Mouse (Mus musculus) frontal cortex, postnatal 36 days (tissue): Measurements from ENCODE around the gene Tymp.

Experiments
- DNase-seq, 2 experiments: peaks; one replicate each; pipeline ENCODE4 v3.0.0; 2022; ENCODE audit warnings: low spot score in 2 of 2

The Tymp gene

GRCm38 (mm10) chr15:89376957-89377356 is at the start of gene Tymp:
Tymp (minus strand) TSS chr15:89377039.
- no peak for DNase-seq

GRCm38 (mm10) chr15:89425711-89426121 is 48.9 kb upstream of the Tymp start, which contains the start of gene Cpt1b:
Cpt1b (minus strand) TSS chr15:89425863.
- no peak for DNase-seq

DNA sequence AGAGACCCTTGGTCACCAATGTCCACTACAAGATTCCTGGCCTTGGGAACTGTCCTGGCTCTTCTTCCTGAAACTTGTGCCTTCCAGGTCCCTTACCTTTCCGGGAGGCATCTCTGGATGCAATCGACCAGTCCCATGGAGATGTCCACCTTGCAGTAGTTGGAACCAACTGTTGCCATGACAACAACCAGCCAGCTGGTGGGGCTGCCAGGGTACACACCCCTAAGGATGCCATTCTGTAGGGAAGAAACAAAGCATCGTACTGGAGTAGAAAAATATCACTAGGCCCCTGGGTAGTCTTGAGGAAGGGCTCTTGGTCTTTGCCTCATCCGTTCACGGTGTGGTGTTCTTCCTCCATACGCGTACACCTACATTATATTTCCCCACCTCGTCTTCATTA is 47.8 kb upstream of the Tymp start:
- no peak for DNase-seq

DNA sequence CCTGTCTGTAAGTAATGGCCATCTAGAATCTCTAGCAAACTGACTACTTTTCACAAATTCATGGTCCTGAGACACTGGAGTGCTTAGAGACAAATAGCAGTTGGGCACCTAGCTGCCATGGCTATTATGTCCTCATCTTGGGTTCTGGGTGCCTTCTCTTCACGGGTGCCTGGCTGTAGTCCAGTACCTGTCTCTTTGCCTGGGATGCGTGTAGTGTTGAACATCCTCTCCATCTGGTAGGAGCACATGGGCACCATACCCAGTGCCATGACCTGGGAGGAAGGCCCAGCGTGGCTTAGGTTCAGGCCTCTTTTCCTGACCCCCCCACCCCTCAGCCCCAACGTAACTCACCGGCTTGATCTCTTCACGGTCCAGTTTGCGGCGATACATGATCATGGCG is 45.1 kb upstream of the Tymp start:
- DNase-seq, result no peak

GRCm38 (mm10) chr15:89415282-89415681 is 38.4 kb upstream of the Tymp start:
- DNase-seq, result no peak

GRCm38 (mm10) chr15:89410118-89410517 is 33.3 kb upstream of the Tymp start, which contains the start of gene Syce3:
Syce3 (minus strand) TSS chr15:89410503.
- DNase-seq, result no peak

- DNase-seq, result no peak
Observed at GRCm38 (mm10) chr15:89406691-89407090, 29.9 kb upstream of the Tymp start.

DNA sequence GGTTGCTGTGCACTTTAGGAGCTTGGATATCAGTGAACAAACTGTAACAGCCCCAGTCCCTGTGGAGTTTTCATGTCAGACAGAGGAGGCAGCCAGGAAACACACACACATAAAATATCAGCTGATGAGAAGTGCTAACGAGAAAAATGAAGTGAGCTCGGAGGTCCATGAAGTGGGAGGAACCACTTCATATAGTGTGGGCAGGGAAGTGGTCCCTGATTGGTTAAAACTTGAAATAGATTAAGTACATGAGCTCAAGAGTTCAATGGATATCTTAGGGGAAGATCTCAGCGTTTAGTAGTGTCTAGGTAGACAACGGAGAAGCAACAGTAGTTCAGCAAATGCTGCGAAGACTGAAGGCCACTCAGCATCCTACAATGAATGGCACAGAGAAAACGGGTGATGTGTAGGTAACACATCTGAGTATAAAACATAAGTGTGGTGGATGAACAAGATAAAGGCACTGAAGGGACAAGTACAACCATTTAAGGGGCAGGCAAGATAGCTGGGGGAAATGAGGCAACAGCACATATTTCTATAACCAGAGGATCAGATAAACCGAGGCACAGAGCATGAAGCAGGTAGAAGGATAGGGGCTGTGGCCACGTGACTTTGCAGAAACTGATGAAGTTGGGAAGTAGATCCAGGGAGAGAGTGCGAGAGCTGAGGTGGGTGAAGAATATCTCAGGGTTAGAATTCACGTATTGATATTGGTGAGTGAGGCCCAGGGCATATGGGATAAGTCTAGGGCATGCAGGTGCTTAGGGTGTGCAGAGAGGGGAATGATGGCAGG is 28.2 kb upstream of the Tymp start:
- no peak for DNase-seq

- no peak for DNase-seq
Observed at GRCm38 (mm10) chr15:89402471-89402870, 25.6 kb upstream of the Tymp start.

- DNase-seq, result no peak
Observed at GRCm38 (mm10) chr15:89399716-89400115, 22.9 kb upstream of the Tymp start.

DNA sequence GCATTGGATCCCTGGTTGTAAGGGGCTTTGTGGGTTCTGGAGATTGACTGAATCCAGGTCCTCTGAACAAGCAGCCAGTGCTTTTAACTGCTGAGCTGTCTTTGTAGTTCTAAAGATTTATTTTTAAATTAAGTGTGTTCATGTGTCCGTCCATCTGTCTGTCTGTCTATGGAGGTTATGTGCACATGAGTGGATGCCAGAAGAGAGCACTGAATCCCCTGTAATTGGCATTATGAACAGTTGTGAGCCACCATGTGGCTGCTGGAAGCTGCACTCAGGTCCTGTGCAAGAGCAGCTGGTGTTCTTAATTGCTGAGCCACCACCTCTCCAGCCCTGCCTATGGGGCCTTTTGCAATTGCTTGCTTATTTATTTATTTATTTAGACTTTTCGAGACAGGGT is 21.3 kb upstream of the Tymp start:
- no peak for DNase-seq

DNA sequence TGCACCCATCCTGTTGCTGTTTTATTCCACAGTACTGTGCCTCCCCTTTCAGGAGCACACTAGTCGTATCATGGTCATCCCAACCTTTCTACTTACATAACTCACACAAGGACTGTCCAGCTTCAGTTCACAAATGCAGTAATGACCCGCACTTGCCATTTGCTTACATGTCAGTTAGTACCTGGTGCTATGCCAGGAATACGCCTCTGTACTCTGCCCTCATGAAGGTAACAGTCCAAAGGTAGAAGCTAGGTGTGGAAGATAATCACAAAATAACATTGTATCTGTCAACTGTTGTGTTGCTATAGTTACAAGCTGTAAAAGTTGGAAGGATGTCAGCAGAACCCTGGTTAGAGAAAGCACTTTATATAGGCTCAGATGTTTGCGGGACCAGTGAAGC is 20.0 kb upstream of the Tymp start:
- no peak for DNase-seq

GRCm38 (mm10) chr15:89390081-89390480 is 13.2 kb upstream of the Tymp start:
- no peak for DNase-seq

- DNase-seq, result no peak
Observed at GRCm38 (mm10) chr15:89387127-89387526, 10.3 kb upstream of the Tymp start.

- DNase-seq, result no peak
Observed at GRCm38 (mm10) chr15:89384617-89385016, 7.8 kb upstream of the Tymp start, which contains the start of gene Klhdc7b. Klhdc7b (plus strand) TSS chr15:89384917.

GRCm38 (mm10) chr15:89379429-89379828 is 2.6 kb upstream of the Tymp start:
- DNase-seq, result no peak

DNA sequence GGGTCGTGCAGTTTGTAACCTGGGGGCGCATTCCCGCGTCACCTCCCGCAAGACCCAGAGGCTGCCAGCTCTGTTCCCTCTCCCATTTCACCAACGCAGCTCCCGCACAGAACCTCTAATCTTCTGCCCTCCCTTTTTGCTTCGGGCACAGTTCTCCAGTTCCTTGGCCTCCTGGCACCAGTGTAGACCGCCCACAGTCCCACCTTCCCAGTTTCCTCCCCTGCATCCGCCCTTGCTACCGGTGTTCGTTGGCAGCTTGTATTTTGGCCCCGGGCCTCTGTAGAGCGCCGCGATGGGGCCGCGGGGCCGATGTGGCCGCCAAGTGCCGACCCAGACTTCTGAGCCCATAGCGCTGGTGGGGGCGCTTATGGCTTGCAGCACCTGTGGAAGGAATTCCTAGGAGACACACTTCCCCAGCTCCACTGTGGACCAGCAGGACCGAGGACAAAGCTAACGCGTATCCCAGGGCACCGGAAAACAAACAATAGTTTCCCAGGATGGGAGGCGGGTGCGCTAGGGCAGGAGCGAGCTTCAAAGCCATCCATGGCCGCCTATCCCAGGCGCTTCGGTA is 2.1 kb upstream of the Tymp start, which contains the start of gene Odf3b:
Odf3b (minus strand) TSS at position 452 of the 571 bp plus-strand sequence.
- no peak for DNase-seq

DNA sequence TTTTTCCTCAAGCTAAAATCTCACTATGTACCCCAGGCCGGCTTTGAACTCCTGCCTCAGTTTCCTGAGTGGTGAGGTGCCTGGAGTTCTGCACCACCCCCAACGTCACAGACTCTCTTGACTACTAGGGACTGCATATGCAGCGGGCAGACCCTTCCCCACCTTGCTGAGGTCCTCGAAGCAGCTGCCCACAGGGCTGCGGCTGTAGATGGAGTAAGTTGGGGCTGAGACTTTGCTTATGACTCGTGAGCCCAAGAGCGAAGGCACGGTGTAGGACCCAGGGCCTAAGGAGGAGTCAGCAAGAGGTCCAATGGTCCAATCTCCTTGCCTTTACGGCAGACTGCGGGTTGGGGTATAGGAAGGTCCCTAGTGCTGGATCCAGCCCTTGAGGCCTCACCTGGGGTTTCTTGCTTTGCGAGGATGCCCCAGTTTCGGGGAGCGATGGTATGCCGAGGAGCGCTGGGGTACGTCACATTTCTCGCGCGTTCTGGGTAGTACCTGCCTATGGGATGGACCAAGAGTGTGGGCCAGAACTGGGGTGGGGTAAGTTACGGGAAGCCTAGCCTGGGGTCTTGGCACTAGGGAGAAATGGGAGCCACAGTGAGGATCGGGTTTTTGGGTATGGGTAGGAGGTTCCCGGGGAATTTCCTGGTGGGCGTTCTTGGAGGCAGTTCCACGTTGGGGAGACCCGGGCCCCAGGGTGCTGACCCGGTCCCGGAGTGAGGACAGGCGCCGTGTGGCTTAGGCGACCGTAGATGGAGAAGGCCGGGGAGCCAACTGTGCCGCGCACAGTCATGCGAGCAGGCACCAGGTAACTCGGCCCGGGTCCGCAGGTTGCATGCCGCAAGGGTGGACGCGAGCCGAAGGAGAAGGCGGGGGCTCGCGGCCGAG is 1.3 kb upstream of the Tymp start:
- no peak for DNase-seq

- DNase-seq, result no peak
Observed at GRCm38 (mm10) chr15:89377362-89377761, 523 bp upstream of the Tymp start.

DNA sequence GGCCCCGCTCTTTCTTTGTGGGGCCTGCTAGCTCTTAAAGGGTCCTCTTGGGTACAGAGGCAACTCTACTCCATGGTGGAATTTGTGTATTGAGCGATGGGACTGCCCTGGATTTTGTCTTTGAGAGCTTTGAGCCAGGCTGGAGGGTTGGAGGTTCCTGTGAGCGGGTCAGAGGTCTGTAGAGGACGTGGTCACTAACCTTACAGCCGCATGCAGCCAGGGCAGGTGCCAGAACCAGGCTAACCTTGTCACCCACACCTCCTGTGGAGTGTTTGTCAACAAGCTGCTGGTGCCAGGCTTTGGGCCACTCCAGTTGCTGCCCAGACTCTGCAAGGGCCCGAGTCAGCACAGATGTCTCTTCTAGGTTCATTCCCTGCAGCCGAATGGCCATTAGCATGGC is 799 bp downstream of the Tymp start:
- DNase-seq, result no peak

GRCm38 (mm10) chr15:89374801-89375534 is 1.9 kb downstream of the Tymp start:
- no peak for DNase-seq

- no peak for DNase-seq
Observed at GRCm38 (mm10) chr15:89374340-89374739, 2.5 kb downstream of the Tymp start.
